20 mouse cellular contexts compared by ENCODE assay signal in the genomic region with DNA sequence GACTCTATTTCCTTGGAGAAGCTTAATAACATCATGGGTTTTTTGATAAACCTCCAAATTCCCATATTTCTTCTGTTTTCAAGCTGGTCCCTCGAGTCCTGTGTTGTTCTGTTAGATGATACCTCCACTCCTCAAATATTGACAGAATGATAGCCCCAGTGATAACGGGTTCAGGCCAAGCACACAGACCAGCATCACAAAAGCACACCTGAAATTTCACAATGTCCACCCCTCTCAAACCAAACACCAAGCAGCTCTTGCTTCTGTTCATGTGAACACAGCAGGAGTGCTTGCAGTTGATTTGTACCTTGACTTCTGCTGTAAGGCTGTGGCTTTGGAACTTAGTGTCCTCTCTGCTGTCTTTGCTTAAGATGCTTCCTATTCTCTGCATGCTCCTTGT.
A peak's percentile ranks its signal among the peaks of the same experiment; 100 is the strongest.
DNase-seq lines count a peak whose midpoint lies in the region; ATAC-seq and TF ChIP-seq lines count a peak whose summit lies in the region.
"Had no signal": no experiment of that assay in that cellular context is flagged by ENCODE, and none has a peak within 500 bp of the region (broad histone marks: within the 10 kb centered on the region; RNA-seq: fewer than 3 reads in every experiment).

No protein-coding gene starts in this region.

- no peaks in the 10 kb centered on the region for H3K9me3 ChIP-seq in liver, embryonic 11.5 days (ENCODE audit: control insufficient read depth, low read length)
- H3K9me3 ChIP-seq in liver, embryonic 12.5 days (replicated peaks): no peaks in the 10 kb centered on the region
- no peaks in the 10 kb centered on the region for H3K9me3 ChIP-seq in liver, embryonic 14.5 days (ENCODE audit: control insufficient read depth, low read length)
- no peaks in the 10 kb centered on the region for H3K9me3 ChIP-seq in liver, embryonic 16.5 days (replicated peaks; ENCODE audit: control insufficient read depth, low read length)
- H3K9me3 ChIP-seq in midbrain, postnatal 0 days (ENCODE audit: low read length): no peaks in the 10 kb centered on the region
- H3K9me3 ChIP-seq in hindbrain, embryonic 10.5 days: no peaks in the 10 kb centered on the region
- no peaks in the 10 kb centered on the region for H3K9me3 ChIP-seq in lung, postnatal 0 days (ENCODE audit: low read length)
- H3K9me3 ChIP-seq: embryonic facial prominence, embryonic 10.5 days; embryonic facial prominence, embryonic 12.5 days; forebrain, embryonic 13.5 days; forebrain, embryonic 15.5 days had no signal

- H3K4me2 ChIP-seq in liver, embryonic 11.5 days: no peak overlapping the region
- no peak overlapping the region for H3K4me2 ChIP-seq in liver, embryonic 12.5 days
- no peak overlapping the region; the same call in 1 of the 2 replicates for H3K4me2 ChIP-seq in liver, embryonic 14.5 days (ENCODE audit: low read depth)
- no peak overlapping the region for H3K4me2 ChIP-seq in liver, embryonic 16.5 days (ENCODE audit: low read depth, low read length)
- H3K4me2 ChIP-seq in midbrain, postnatal 0 days (ENCODE audit: low read depth, low read length, poor library complexity, severe bottlenecking): no peak overlapping the region
- no peak overlapping the region for H3K4me2 ChIP-seq in lung, postnatal 0 days (replicated peaks; ENCODE audit: low read depth, low read length)
- H3K4me2 ChIP-seq: embryonic facial prominence, embryonic 12.5 days; forebrain, embryonic 13.5 days; forebrain, embryonic 15.5 days had no signal

- no peaks in the 10 kb centered on the region for H3K27me3 ChIP-seq in liver, embryonic 11.5 days (replicated peaks; ENCODE audit: control insufficient read depth, insufficient read depth, low read length)
- H3K27me3 ChIP-seq in liver, embryonic 12.5 days (replicated peaks): no peaks in the 10 kb centered on the region
- H3K27me3 ChIP-seq in liver, embryonic 14.5 days (ENCODE audit: control insufficient read depth, insufficient read depth, low read length): no peaks in the 10 kb centered on the region
- no peaks in the 10 kb centered on the region for H3K27me3 ChIP-seq in liver, embryonic 16.5 days (ENCODE audit: control insufficient read depth, insufficient read depth, low read depth, low read length)
- no peaks in the 10 kb centered on the region for H3K27me3 ChIP-seq in midbrain, postnatal 0 days (ENCODE audit: insufficient read depth, low read length)
- H3K27me3 ChIP-seq in hindbrain, embryonic 10.5 days (ENCODE audit: insufficient read depth, poor library complexity, severe bottlenecking): no peaks in the 10 kb centered on the region
- H3K27me3 ChIP-seq in lung, postnatal 0 days (replicated peaks; ENCODE audit: insufficient read depth, low read length): no peaks in the 10 kb centered on the region
- H3K27me3 ChIP-seq: embryonic facial prominence, embryonic 12.5 days; forebrain, embryonic 13.5 days; forebrain, embryonic 15.5 days had no signal

- no peak overlapping the region for H3K27ac ChIP-seq in liver, embryonic 11.5 days (ENCODE audit: low read depth, low read length)
- no peak overlapping the region for H3K27ac ChIP-seq in liver, embryonic 12.5 days
- no peak overlapping the region for H3K27ac ChIP-seq in liver, embryonic 14.5 days
- H3K27ac ChIP-seq in liver, embryonic 16.5 days (ENCODE audit: low read length): no peak overlapping the region; the same call in 1 of the 2 replicates
- no peak overlapping the region for H3K27ac ChIP-seq in midbrain, postnatal 0 days (ENCODE audit: low read depth, low read length)
- no peak overlapping the region for H3K27ac ChIP-seq in hindbrain, embryonic 10.5 days
- H3K27ac ChIP-seq in lung, postnatal 0 days (ENCODE audit: low read length): no peak overlapping the region
- H3K27ac ChIP-seq: embryonic facial prominence, embryonic 10.5 days; embryonic facial prominence, embryonic 12.5 days; forebrain, embryonic 13.5 days; forebrain, embryonic 15.5 days had no signal

- H3K9ac ChIP-seq in liver, embryonic 11.5 days (ENCODE audit: low read depth, low read length): no peak overlapping the region
- no peak overlapping the region for H3K9ac ChIP-seq in liver, embryonic 12.5 days
- H3K9ac ChIP-seq in liver, embryonic 14.5 days (replicated peaks): no peak overlapping the region
- no peak overlapping the region for H3K9ac ChIP-seq in liver, embryonic 16.5 days (ENCODE audit: low read depth, low read length)
- H3K9ac ChIP-seq in midbrain, postnatal 0 days (replicated peaks; ENCODE audit: low read length, poor library complexity, severe bottlenecking): no peak overlapping the region
- no peak overlapping the region for H3K9ac ChIP-seq in lung, postnatal 0 days (replicated peaks; ENCODE audit: low read depth)
- H3K9ac ChIP-seq: embryonic facial prominence, embryonic 12.5 days; forebrain, embryonic 13.5 days; forebrain, embryonic 15.5 days had no signal

- TF ChIP-seq EP300 in liver, embryonic 14.5 days (IDR thresholded peaks at IDR 0.05; ENCODE audit: low read depth): no peak
- TF ChIP-seq EP300 in lung, postnatal 0 days (IDR thresholded peaks at IDR 0.05): no peak

- TF ChIP-seq CTCF in liver, embryonic 14.5 days (IDR thresholded peaks at IDR 0.05; ENCODE audit: low read depth): no peak
- no peak for TF ChIP-seq CTCF in midbrain, postnatal 0 days (IDR thresholded peaks at IDR 0.05)
- no peak for TF ChIP-seq CTCF in lung, postnatal 0 days (IDR thresholded peaks at IDR 0.05)

- H3K4me1 ChIP-seq in liver, embryonic 11.5 days (replicated peaks; ENCODE audit: control insufficient read depth, insufficient read depth, low read length): no peaks in the 10 kb centered on the region
- no peaks in the 10 kb centered on the region for H3K4me1 ChIP-seq in liver, embryonic 12.5 days
- H3K4me1 ChIP-seq in liver, embryonic 14.5 days (replicated peaks; ENCODE audit: control insufficient read depth in 2 of 2, insufficient read depth in 2 of 2, low read length in 1 of 2): no peaks in the 10 kb centered on the region; a peak in 1 of 4 replicates
- H3K4me1 ChIP-seq in liver, embryonic 16.5 days (ENCODE audit: control insufficient read depth, low read depth, low read length): no peaks in the 10 kb centered on the region
- H3K4me1 ChIP-seq in midbrain, postnatal 0 days (ENCODE audit: insufficient read depth, low read length): no peaks in the 10 kb centered on the region
- no peaks in the 10 kb centered on the region for H3K4me1 ChIP-seq in hindbrain, embryonic 10.5 days (replicated peaks)
- no peaks in the 10 kb centered on the region for H3K4me1 ChIP-seq in lung, postnatal 0 days (ENCODE audit: insufficient read depth, low read depth, low read length)
- H3K4me1 ChIP-seq: embryonic facial prominence, embryonic 10.5 days; embryonic facial prominence, embryonic 12.5 days; forebrain, embryonic 13.5 days; forebrain, embryonic 15.5 days had no signal

- 58% methylated on average over 2 of the region's 2 CpGs for WGBS in liver, embryonic 11.5 days
- WGBS in liver, embryonic 12.5 days (ENCODE audit: insufficient replicate concordance): 48% methylated on average over 2 of the region's 2 CpGs
- WGBS in liver, embryonic 14.5 days (ENCODE audit: insufficient replicate concordance): 34% methylated on average over 2 of the region's 2 CpGs
- WGBS in liver, embryonic 16.5 days (ENCODE audit: insufficient replicate concordance): 39% methylated on average over 2 of the region's 2 CpGs
- WGBS in midbrain, postnatal 0 days: 81% methylated on average over 2 of the region's 2 CpGs
- WGBS in hindbrain, embryonic 10.5 days: 84% methylated on average over 2 of the region's 2 CpGs
- 49% methylated on average over 2 of the region's 2 CpGs for WGBS in lung, postnatal 0 days

- no peak for DNase-seq in liver, embryonic 11.5 days (ENCODE audit: low spot score)
- DNase-seq in liver, embryonic 14.5 days (ENCODE audit: low read depth in 3 of 3, low spot score in 3 of 3): peak in 2 of 3 experiments; percentile 10 to 17
- DNase-seq in midbrain, postnatal 0 days (ENCODE audit: low spot score): no peak
- DNase-seq in hindbrain, embryonic 10.5 days (ENCODE audit: low spot score): no peak
- no peak for DNase-seq in lung, postnatal 0 days (ENCODE audit: low spot score)
- DNase-seq in ovary, postnatal 36 days (ENCODE audit: low spot score): no peak
- DNase-seq: adrenal gland, adult 2 months; adrenal gland, postnatal 10 days; adrenal gland, postnatal 25 days; cerebellum, adult 11 months; cerebellum, adult 18-20 months; cerebellum, adult 8-10 months; cerebellum, postnatal 10 days; cerebellum, postnatal 25 days had no signal

- no peaks in the 10 kb centered on the region for H3K36me3 ChIP-seq in liver, embryonic 11.5 days (ENCODE audit: control insufficient read depth, insufficient read depth, low read length)
- H3K36me3 ChIP-seq in liver, embryonic 12.5 days: no peaks in the 10 kb centered on the region
- H3K36me3 ChIP-seq in liver, embryonic 14.5 days (replicated peaks; ENCODE audit: control insufficient read depth, insufficient read depth, low read depth): no peaks in the 10 kb centered on the region
- no peaks in the 10 kb centered on the region for H3K36me3 ChIP-seq in liver, embryonic 16.5 days (ENCODE audit: control insufficient read depth, insufficient read depth)
- no peaks in the 10 kb centered on the region for H3K36me3 ChIP-seq in midbrain, postnatal 0 days (ENCODE audit: insufficient read depth, low read length)
- H3K36me3 ChIP-seq in hindbrain, embryonic 10.5 days: no peaks in the 10 kb centered on the region
- no peaks in the 10 kb centered on the region for H3K36me3 ChIP-seq in lung, postnatal 0 days (ENCODE audit: insufficient read depth, low read length)
- H3K36me3 ChIP-seq: embryonic facial prominence, embryonic 10.5 days; embryonic facial prominence, embryonic 12.5 days; forebrain, embryonic 15.5 days had no signal

- H3K4me3 ChIP-seq in liver, embryonic 11.5 days (ENCODE audit: low read depth, low read length): no peak overlapping the region
- H3K4me3 ChIP-seq in liver, embryonic 12.5 days: no peak overlapping the region
- H3K4me3 ChIP-seq in liver, embryonic 14.5 days (ENCODE audit: insufficient read depth in 1 of 2, low read depth in 2 of 2, low read length in 2 of 2): no peak overlapping the region
- no peak overlapping the region for H3K4me3 ChIP-seq in liver, embryonic 16.5 days (ENCODE audit: low read depth, low read length)
- H3K4me3 ChIP-seq in midbrain, postnatal 0 days (ENCODE audit: low read depth, low read length): no peak overlapping the region
- H3K4me3 ChIP-seq in hindbrain, embryonic 10.5 days: no peak overlapping the region
- H3K4me3 ChIP-seq in lung, postnatal 0 days (ENCODE audit: low read depth, low read length): no peak overlapping the region
- H3K4me3 ChIP-seq: embryonic facial prominence, embryonic 10.5 days; embryonic facial prominence, embryonic 12.5 days; forebrain, embryonic 13.5 days; forebrain, embryonic 15.5 days had no signal

- 0 out of 2 replicates have a peak, but pooled peaks have one; percentile 41 for ATAC-seq in liver, embryonic 11.5 days (replicated peaks; ENCODE audit: low FRiP score)
- peak; percentile 67 for ATAC-seq in liver, embryonic 12.5 days
- ATAC-seq in liver, embryonic 14.5 days (ENCODE audit: insufficient read depth): peak; percentile 50; the same call in 1 of the 2 replicates
- peak; percentile 96 for ATAC-seq in liver, embryonic 16.5 days (ENCODE audit: low read depth)
- ATAC-seq in midbrain, postnatal 0 days (ENCODE audit: low FRiP score): no peak
- ATAC-seq in lung, postnatal 0 days: no peak
- ATAC-seq: forebrain, embryonic 13.5 days; forebrain, embryonic 15.5 days had no signal

Comparison
In these comparisons a context has a peak if more than half of its experiments do, and no peak if none do; other contexts are left out.
1. DNase-seq: peak in liver, embryonic 14.5 days (2 of 3); none in liver, embryonic 11.5 days (single experiment), midbrain, postnatal 0 days (single experiment), hindbrain, embryonic 10.5 days (single experiment), lung, postnatal 0 days (single experiment) and ovary, postnatal 36 days (single experiment).
2. ATAC-seq: peak in liver, embryonic 11.5 days (single experiment), liver, embryonic 12.5 days (single experiment), liver, embryonic 14.5 days (single experiment) and liver, embryonic 16.5 days (single experiment); none in midbrain, postnatal 0 days (single experiment) and lung, postnatal 0 days (single experiment).